Mouse (Mus musculus) intestine, embryonic 14.5 days (tissue): ENCODE results near the gene Ccdc158. TPM values are rescaled to one million over a fixed set of nuclear protein-coding genes. Genes with fewer than 3 reads are reported as not detected.

Experiments
- ATAC-seq: fragments of 200-750 bp; cut with Nextera tagmentation; replicated peaks from 2 replicates; pipeline ENCODE4 v1.8.0; 2017; ENCODE audit warnings: low read depth, moderate number of reproducible peaks, moderate TSS enrichment, moderate library complexity; ENCODE audit not compliant: low FRiP score, low TSS enrichment
- DNase-seq: peaks from one replicate; pipeline ENCODE4 v3.0.0-alpha.2; 2018; ENCODE audit warnings: low spot score
- H3K27ac ChIP-seq: fragments of 300-500 bp; sonication (generic); 2 replicates; pipeline ENCODE4 v1.5.1; 2014; ENCODE audit warnings: low read depth, mild to moderate bottlenecking, control low read depth
- H3K27me3 ChIP-seq: fragments of 300-500 bp; sonication (generic); replicated peaks from 2 replicates; pipeline ENCODE4 v1.6.1; 2014; ENCODE audit warnings: low read length, control low read depth; ENCODE audit not compliant: control insufficient read depth, insufficient read depth
- H3K36me3 ChIP-seq: fragments of 300-500 bp; sonication (generic); 2 replicates; pipeline ENCODE4 v1.6.1; 2014; ENCODE audit warnings: low read length, control low read depth; ENCODE audit not compliant: control insufficient read depth, insufficient read depth
- H3K4me1 ChIP-seq: fragments of 300-500 bp; sonication (generic); replicated peaks from 2 replicates; pipeline ENCODE4 v1.6.1; 2014; ENCODE audit warnings: low read length, control low read depth, mixed read lengths; ENCODE audit not compliant: control insufficient read depth, insufficient read depth
- H3K4me2 ChIP-seq: fragments of 300-500 bp; sonication (generic); 2 replicates; pipeline ENCODE4 v1.6.1; 2014; ENCODE audit warnings: low read length
- H3K4me3 ChIP-seq: fragments of 300-500 bp; sonication (generic); 2 replicates; pipeline ENCODE4 v1.5.1; 2014; ENCODE audit warnings: low read depth, low read length, control low read depth, mixed read lengths
- H3K9ac ChIP-seq: fragments of 300-500 bp; sonication (generic); 2 replicates; pipeline ENCODE4 v1.6.1; 2014; ENCODE audit warnings: mild to moderate bottlenecking, low read length
- H3K9me3 ChIP-seq: fragments of 300-500 bp; sonication (generic); 2 replicates; pipeline ENCODE4 v1.6.1; 2016; ENCODE audit warnings: low read length, control low read depth; ENCODE audit not compliant: control insufficient read depth
- WGBS: fragments of 180-500 bp; shearing (Covaris S2); extraction: QIAGEN DNeasy Blood & Tissue Kit; methylation state at CpG from one replicate; pipeline ENCODE4 v1.1.7; 2014; 5-methylcytosine and 5-hydroxymethylcytosine counted together
- polyA plus RNA-seq: library from polyadenylated mRNA; unstranded; fragments of >200 nt; fragmentation: Nextera tagmentation; extraction: Ambion mirVana; gene quantifications from 2 replicates; pipeline ENCODE4 v1.2.1, GENCODE M21; 2014

Ccdc158 gene
- polyA plus RNA-seq, 1 experiment from 2014 or later, result 1.3 TPM

DNA sequence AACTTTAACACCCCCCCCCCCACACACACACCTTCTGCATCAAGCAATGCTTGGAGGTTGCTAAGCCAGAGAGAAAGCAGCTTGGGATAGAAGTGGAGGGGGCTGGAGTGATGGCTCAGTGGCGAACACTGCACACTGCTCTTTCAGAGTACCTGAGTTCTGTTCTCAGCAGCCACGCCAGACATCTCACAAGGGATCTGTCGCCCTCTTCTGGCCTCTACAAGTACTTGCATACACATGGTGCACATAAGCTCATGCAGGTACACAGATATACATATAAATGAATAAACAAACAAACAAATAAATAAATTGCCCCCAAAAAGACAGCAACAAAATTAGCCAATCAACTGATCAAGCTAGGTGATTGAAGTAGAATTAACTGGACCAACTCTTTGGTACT, 18.7 kb upstream of the Ccdc158 start:
- H3K27me3 ChIP-seq, result no peaks in the 10 kb centered on the region
- peaks cover 10% of the 10 kb centered on the region; the same call in 1 of the 2 replicates for H3K4me1 ChIP-seq
- H3K4me3 ChIP-seq, result no peak overlapping the region
- no peaks in the 10 kb centered on the region for H3K36me3 ChIP-seq
- WGBS, result 91% methylated on average over 3 of the region's 3 CpGs
- no peak overlapping the region for H3K27ac ChIP-seq
- ATAC-seq (no peak), DNase-seq (no peak)
- H3K4me2 ChIP-seq, result no peak overlapping the region
- no peaks in the 10 kb centered on the region for H3K9me3 ChIP-seq
- no peak overlapping the region for H3K9ac ChIP-seq

DNA sequence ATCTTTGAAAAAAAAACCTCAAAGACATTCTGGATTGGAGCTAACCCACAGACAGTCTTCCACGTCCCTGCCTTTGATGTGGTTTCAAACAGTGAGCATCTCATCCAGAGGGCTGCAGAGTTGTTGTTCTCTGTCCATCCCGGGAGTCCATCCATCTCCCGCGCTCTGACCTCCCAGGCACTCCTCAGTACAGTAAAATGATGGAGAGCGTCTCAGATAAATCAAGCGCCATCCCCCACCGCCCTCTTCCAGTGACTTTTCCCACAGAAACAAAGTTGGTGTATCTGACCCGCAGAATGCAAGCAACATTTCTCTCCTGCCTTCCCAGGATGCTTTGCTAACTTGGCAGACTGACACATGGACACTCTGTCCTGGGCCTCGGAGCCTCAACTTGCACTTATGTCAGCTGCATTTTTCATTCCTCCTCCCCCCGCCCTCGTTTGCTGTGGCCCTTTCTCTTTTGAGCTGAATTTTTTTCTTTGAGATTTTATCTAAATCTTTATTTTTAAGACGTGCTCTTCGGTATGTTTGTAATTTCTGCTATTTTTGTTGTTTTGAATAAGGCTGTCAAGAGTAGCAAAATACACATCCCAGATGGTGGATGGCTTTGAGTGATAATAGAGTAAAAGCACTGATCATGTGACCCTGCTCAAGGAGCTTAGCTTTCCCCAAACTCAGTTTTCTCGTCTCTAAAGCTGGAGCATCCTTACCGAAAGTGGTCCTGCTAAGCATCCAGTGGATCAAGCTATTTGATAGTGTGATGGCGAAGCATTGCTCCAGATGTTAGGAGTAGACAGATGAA, 17.3 kb upstream of the Ccdc158 start:
- peak overlapping the region; percentile 64 for H3K27ac ChIP-seq
- ATAC-seq, result no peak; the same call in 1 of the 2 replicates
- 49% methylated on average over 16 of the region's 16 CpGs for WGBS

DNA sequence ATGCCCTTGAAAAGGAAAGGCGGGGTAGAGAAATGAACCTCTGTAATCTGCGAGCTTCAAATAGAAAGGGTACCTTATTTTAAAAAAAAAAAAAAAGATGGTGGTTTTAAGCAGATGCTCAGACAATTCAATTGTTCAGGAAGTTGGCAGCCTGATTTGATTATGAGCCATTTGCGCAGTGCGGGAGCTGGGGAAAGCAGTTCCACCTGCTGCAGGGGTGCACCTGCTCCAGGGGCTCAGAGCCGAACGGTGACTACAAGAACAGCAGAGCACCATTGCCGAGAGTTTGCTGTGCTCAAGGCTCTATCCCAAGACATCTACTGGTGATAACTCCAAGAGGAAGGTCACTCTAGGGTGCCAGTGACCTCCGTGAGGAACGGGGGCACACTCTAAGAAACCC, 13.5 kb upstream of the Ccdc158 start:
- no peak overlapping the region for H3K4me2 ChIP-seq
- H3K27ac ChIP-seq, result no peak overlapping the region
- DNase-seq (no peak), ATAC-seq (no peak)
- no peaks in the 10 kb centered on the region for H3K9me3 ChIP-seq
- WGBS, result 88% methylated on average over 9 of the region's 9 CpGs
- H3K36me3 ChIP-seq, result no peaks in the 10 kb centered on the region
- no peak overlapping the region for H3K4me3 ChIP-seq
- 0 out of 2 replicates have a peak, but pooled peaks cover 5% of the 10 kb centered on the region for H3K4me1 ChIP-seq
- no peaks in the 10 kb centered on the region for H3K27me3 ChIP-seq
- H3K9ac ChIP-seq, result no peak overlapping the region

More for the DNA sequence above, 17.3 kb upstream of the Ccdc158 start:
- H3K9me3 ChIP-seq, result no peaks in the 10 kb centered on the region
- DNase-seq, result no peak
- no peaks in the 10 kb centered on the region for H3K36me3 ChIP-seq
- no peak overlapping the region for H3K4me3 ChIP-seq
- no peaks in the 10 kb centered on the region for H3K27me3 ChIP-seq
- 0 out of 2 replicates have a peak, but pooled peaks cover 5% of the 10 kb centered on the region for H3K4me1 ChIP-seq
- H3K9ac ChIP-seq, result no peak overlapping the region
- H3K4me2 ChIP-seq, result no peak overlapping the region

DNA sequence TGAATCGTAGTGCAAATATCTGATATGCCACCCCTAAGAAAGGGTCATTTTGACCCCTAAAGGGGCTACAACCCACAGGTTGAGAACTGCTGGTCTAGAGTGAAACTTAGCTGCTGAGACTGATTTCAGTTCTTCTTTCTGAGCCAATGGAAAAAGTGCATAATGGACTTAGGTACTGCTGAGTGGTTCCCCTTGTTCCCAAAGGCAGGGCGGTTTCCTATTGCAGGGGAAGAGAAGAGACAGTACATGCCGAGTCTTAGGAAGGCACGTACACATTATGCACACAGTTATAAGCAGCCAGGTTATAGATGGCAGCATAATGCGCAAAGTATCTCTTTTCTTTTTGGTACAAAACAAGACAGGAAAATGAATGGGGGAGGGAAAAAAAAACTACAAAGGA, 13.1 kb upstream of the Ccdc158 start:
- 84% methylated on average over 5 of the region's 5 CpGs for WGBS
- Histone ChIP-seq H3K27me3 (no peaks in the 10 kb centered on the region), H3K4me3 (no peak overlapping the region), H3K9ac (no peak overlapping the region), H3K4me2 (no peak overlapping the region), H3K9me3 (no peaks in the 10 kb centered on the region), H3K36me3 (no peaks in the 10 kb centered on the region), H3K4me1 (0 out of 2 replicates have a peak, but pooled peaks cover 5% of the 10 kb centered on the region), H3K27ac (no peak overlapping the region)
- DNase-seq (no peak), ATAC-seq (no peak)

DNA sequence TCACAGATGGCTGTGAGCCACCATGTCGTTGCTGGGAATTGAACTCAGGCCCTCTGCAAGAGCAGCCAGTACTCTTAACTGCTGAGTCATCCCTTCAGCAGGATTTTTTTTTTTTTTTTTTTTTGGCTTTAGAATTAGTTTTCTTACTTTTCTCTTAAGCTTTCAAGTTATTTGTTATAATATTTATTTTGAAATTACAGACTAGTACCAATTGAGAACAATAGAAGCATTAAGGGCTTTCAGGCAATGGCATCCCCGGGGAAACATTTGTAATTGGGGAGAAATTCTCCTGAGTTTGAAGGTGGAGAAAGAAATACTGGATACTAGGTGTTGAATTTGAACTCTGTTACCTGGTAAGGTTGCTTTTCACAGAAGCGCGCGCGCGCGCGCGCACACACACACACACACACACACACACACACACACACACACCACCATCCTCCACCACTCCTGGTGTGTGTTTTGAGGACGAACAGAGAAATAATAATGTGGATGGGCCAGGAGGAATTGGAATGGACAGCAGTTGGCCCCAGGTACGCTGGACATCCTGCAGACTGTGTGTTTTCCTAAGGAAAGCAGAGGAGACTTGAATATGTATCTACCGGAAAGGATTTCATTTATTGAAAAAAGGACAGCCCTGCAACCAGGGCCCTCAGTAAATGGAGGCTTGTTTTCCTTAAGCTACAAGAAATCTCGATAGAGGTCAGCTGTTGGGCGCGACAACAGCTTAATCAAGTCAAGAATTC, 9.8 kb upstream of the Ccdc158 start:
- H3K36me3 ChIP-seq, result no peaks in the 10 kb centered on the region
- 92% methylated on average over 16 of the region's 16 CpGs for WGBS
- no peaks in the 10 kb centered on the region for H3K9me3 ChIP-seq
- H3K4me3 ChIP-seq, result no peak overlapping the region
- DNase-seq (no peak), ATAC-seq (no peak)
- 0 out of 2 replicates have a peak, but pooled peaks cover 4% of the 10 kb centered on the region for H3K27me3 ChIP-seq
- H3K4me2 ChIP-seq, result no peak overlapping the region
- no peak overlapping the region for H3K9ac ChIP-seq
- no peak overlapping the region for H3K27ac ChIP-seq
- peaks cover 6% of the 10 kb centered on the region; the same call in 1 of the 2 replicates for H3K4me1 ChIP-seq

DNA sequence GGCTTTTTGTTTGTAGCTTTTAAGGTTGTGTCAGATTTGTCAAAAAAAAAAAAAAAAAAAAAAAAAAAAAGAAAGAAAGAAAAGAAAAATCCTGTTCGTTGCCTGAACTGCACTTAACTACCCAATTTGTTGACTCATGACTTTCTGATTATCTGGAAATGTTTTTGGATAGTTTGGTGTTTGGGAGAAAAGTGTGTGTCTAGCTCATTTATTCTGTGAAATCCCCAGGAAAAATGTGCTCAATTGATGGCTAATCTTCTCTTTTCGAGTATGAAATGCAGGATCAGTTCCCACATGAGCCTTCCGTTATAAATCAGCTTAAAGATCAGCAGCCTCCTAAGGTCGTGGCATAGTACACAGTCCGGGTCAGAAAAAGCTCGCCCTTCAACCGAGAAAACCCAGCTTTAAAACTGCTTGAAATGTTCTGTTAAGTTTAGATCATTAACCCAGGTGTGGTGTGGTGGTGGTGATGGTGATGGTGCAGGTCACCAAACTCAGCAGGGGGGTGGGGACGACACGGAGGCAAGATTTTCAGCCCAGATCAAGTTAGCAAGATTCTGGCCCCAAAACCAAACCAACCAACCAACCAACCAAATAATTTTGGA, 8.9 kb upstream of the Ccdc158 start:
- peaks cover 6% of the 10 kb centered on the region; the same call in 1 of the 2 replicates for H3K4me1 ChIP-seq
- peak overlapping the region; percentile 39 for H3K4me3 ChIP-seq
- 31% methylated on average over 9 of the region's 9 CpGs for WGBS
- ATAC-seq, result no peak
- DNase-seq, result no peak
- no peaks in the 10 kb centered on the region for H3K36me3 ChIP-seq
- H3K27ac ChIP-seq, result no peak overlapping the region
- H3K27me3 ChIP-seq, result 0 out of 2 replicates have a peak, but pooled peaks cover 4% of the 10 kb centered on the region
- H3K9ac ChIP-seq, result no peak overlapping the region
- H3K9me3 ChIP-seq, result no peaks in the 10 kb centered on the region
- peak overlapping the region; percentile 93 for H3K4me2 ChIP-seq

DNA sequence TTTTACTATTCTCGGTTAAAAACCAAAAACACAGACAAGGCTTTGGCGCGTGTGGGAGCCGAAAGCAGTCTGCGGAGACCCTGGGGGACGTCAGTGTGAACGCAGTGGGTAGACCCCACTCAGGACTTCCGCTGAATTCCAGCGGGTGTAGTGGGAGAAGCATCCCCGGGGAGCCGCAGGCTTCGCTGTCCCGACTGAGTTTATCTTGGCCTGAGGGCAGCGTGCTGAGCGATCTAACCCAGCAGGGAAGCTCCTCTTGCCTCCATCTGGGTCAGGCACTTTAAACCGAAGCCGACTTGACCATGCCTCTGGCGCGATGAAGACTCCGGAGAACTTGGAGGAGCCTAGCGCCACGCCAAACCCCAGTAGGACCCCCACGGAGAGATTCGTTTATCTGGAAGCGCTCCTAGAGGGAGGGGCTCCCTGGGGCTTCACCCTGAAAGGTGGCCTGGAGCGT, 8.3 kb upstream of the Ccdc158 start, which contains the start of gene Shroom3:
Gene Shroom3, plus strand, starts transcription at position 85 of the 457 bp plus-strand sequence.
- Histone ChIP-seq H3K4me1 (peaks cover 6% of the 10 kb centered on the region; the same call in 1 of the 2 replicates), H3K36me3 (no peaks in the 10 kb centered on the region), H3K4me2 (peak within 1 kb of the TSS; percentile 93), H3K27ac (no peak within 1 kb of the TSS), H3K9me3 (no peaks in the 10 kb centered on the region), H3K27me3 (0 out of 2 replicates have a peak, but pooled peaks cover 4% of the 10 kb centered on the region), H3K4me3 (peak within 1 kb of the TSS; percentile 39), H3K9ac (peak within 1 kb of the TSS; percentile 42)
- ATAC-seq, result no peak
- peak; percentile 77 for DNase-seq
- WGBS, result under 1% methylated on average over 26 of the region's 26 CpGs

DNA sequence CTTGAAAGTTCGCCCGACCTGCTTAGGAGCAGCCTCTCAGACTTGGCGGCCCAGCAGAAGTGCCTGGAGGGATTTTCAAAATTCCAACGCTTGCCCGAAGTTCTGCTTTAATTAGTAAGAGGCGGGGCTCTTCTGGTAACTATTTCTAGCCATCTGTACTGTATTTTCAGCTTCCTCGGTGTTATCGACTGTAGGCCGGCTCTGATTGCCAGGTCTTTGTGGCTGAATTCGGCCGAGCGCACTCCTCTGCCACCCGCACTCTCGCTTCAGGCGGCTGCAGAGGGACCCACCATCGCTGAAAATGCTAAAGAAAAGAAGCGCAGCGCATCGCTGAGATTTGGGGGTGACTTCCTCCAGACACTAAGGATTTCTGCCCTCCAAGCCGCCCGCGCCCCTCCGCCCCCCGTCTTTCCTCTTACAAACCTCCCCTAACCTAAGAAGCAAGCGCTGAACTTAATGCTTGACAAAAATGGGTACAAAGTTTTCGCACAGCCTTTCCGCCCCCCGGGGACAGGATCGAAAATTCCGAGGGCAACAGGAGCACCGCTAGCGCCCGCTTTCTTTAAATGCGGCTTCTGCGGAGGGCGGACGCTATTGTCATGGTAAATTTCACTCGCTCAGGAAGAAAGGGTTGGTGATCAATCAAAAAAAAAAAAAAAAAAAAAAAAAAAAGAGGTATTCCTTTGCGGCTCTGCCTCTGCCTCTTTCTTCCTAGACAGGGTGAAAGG, 7.7 kb upstream of the Ccdc158 start:
- peak overlapping the region; percentile 42 for H3K9ac ChIP-seq

More for the DNA sequence above, 7.7 kb upstream of the Ccdc158 start:
- H3K27me3 ChIP-seq, result 0 out of 2 replicates have a peak, but pooled peaks cover 4% of the 10 kb centered on the region
- H3K4me2 ChIP-seq, result peak overlapping the region; percentile 93
- 3% methylated on average over 39 of the region's 39 CpGs for WGBS
- no peak for ATAC-seq
- peaks cover 6% of the 10 kb centered on the region; the same call in 1 of the 2 replicates for H3K4me1 ChIP-seq
- no peaks in the 10 kb centered on the region for H3K36me3 ChIP-seq
- H3K9me3 ChIP-seq, result no peaks in the 10 kb centered on the region
- H3K27ac ChIP-seq, result no peak overlapping the region
- peak overlapping the region; percentile 39 for H3K4me3 ChIP-seq
- DNase-seq, result peak; percentile 77
